Mouse (Mus musculus) brain, embryonic 18.5 days (tissue): Measurements from ENCODE around the gene Gm7849.
"Not testable (repeated sequence)": the region's sequence is repeated elsewhere in the genome, so short reads cannot be mapped to it uniquely, and the experiment has no call there.

Experiments used
- DNase-seq: peaks from one replicate; pipeline ENCODE4 v3.0.0-alpha.2; 2012; ENCODE audit warnings: low read depth, low spot score

Gene Gm7849

GRCm38 (mm10) chr8:21456460-21456859 is at the start of gene Gm7849:
TSS of gene Gm7849 (minus strand) at chr8:21456560.
- not testable (repeated sequence) for DNase-seq

GRCm38 (mm10) chr8:21427111-21427510 is 29.2 kb downstream of the Gm7849 start, which contains the start of gene Defa36:
TSS of gene Defa36 (plus strand) at chr8:21427411.
- DNase-seq, result not testable (repeated sequence)
